Mouse (Mus musculus) kidney, postnatal 36 days (tissue): ENCODE data around the gene Dgcr2.

Source experiments
- DNase-seq, 2 experiments: peaks; one replicate each; pipeline ENCODE4 v3.0.0; 2021 to 2022; ENCODE audit warnings: mixed read lengths in 2 of 2

Gene Dgcr2

DNA sequence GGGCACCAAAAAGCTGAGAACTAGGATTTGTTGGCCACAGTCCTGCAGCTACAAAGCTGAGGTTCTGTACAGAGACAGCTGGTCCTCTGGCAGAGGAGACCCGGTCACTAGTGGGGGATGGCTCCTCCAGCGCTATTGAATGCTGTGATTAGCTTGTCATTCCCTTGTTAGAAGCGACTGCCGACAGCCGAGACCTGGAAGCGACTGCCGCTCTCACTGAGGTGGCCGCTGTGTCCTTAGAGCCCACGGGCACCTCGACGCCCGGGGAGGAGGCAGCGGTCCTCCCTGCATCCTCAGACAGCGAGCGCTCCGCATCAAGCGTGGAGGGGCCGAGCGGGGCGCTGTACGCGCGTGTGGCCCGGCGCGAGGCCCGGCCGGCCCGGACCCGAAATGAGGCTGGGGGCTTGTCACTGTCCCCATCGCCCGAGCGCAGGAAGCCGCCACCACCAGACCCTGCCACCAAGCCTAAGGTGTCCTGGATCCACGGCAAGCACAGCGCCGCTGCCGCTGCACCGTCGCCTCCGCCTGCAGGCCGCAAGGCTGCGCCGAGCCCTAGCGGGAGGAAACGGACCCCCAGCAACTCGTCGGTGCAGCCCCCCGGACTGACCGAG is 91.7 kb downstream of the Dgcr2 start:
- peak in 1 of 2 experiments; percentile 37 for DNase-seq

DNA sequence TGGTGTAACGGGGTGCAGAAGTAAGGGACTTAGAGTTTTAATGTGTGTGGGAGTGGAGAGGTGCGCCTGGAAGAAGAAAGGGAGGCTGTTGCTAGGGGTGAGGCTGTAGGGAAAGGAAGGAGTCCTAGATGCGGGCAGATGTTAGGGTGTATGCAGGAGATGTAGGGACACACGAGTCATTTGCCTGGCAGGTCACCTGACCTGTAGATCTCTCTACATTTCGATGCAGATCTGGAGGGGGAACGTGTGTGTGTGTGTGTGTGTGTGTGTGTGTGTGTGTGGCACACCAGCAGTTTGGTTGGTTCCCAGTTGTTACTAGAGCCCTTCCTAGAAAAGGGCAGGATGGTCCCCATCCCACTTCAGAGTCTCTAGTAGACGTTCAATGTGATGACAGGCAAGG is 93.4 kb downstream of the Dgcr2 start:
- no peak for DNase-seq

DNA sequence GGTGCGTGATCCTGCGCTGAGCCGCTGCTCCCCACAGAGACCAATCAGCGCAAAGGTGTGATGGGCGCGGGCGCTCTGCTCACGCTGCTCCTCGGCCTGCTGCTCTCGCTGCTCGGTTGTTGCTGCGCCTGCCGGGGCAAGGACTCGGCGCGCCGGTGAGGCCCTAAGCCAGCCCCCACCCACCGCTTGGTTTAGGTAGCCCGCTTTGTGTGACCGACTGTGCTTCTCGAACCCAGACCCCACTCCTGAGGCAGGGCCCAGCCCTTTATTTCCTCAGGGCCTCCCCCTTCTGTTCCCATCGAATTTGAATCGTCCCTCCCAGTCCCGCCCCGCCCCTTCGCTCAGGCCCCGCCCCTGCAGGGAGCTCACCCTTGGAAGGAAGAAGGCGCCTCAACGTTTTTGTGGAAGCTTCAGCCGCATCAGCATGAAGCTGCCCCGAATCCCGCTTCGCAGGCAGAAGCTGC is 93.9 kb downstream of the Dgcr2 start:
- peak in 1 of 2 experiments; percentile 63 for DNase-seq

DNA sequence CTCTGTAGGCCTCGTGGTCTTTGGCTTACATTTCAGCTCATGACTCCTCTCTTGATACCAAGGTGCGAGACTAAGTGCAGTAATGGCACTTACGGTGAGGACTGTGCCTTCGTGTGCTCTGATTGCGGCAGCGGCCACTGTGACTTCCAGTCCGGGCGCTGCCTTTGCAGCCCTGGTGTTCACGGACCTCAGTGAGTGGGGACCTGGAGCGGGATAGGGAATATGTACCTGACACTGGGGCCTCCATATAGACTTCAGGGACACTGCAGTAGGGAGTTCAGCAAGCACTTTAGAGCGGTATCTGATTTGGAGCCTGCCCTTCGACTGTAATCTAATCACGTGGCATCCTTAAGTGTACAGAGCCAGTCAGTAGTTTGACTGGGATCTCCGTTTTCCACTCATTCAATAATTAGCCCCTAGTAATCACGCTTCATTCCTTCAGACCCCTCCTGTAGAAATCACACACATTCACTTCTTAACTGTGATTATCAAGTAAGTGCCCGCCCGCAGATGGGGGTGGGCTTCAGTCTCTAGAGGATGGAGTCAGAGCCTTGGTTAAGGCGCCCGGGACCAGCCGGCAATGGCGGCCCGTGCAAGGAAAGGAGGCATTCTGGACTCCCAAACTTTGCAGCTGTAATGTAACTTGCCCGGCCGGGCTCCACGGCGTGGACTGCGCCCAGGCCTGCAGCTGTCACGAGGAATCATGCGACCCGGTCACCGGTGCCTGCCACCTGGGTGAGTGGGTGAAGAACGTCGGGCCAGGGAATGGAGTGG is 94.5 kb downstream of the Dgcr2 start:
- DNase-seq: no peak

DNA sequence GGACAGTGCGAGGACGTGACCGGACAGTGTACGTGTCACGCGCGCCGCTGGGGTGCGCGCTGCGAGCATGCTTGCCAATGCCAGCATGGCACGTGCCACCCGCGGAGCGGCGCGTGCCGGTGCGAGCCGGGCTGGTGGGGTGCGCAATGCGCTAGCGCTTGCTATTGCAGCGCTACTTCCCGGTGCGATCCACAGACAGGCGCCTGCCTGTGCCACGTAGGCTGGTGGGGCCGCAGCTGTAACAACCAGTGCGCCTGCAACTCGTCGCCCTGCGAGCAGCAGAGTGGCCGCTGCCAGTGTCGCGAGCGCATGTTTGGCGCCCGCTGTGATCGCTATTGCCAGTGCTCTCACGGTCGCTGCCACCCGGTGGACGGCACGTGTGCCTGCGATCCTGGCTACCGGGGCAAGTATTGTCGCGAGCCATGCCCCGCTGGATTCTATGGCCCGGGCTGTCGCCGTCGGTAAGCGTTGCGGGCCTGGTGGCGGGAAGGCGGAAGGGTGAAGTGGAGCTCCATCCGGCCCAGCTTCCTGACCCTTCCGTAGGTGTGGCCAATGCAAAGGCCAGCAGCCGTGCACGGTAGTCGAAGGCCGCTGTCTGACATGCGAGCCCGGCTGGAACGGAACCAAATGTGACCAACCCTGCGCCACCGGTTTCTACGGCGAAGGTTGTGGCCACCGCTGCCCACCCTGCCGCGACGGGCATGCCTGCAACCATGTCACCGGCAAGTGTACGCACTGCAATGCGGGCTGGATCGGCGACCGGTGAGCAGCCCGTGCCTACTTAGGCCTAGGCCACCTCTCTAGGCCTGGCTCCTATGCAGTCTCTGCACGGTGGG is 95.3 kb downstream of the Dgcr2 start:
- peak; percentile 40 to 66 for DNase-seq

DNA sequence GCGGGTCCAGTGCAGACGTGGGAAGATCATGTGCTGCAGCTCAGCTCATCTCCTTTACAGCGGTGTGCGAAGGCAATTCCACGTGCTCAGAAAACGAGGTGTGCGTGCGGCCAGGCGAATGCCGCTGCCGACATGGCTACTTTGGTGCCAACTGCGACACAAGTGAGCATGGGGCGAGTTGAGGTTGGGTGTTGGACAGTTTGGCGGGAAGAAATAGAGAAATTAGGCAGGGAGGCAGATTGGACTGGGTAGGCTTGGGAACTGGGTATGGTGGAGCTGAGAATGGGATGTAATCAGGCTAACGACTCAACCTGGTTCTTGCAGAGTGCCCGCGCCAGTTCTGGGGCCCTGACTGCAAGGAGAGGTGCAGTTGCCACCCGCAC is 95.9 kb downstream of the Dgcr2 start:
- no peak for DNase-seq

DNA sequence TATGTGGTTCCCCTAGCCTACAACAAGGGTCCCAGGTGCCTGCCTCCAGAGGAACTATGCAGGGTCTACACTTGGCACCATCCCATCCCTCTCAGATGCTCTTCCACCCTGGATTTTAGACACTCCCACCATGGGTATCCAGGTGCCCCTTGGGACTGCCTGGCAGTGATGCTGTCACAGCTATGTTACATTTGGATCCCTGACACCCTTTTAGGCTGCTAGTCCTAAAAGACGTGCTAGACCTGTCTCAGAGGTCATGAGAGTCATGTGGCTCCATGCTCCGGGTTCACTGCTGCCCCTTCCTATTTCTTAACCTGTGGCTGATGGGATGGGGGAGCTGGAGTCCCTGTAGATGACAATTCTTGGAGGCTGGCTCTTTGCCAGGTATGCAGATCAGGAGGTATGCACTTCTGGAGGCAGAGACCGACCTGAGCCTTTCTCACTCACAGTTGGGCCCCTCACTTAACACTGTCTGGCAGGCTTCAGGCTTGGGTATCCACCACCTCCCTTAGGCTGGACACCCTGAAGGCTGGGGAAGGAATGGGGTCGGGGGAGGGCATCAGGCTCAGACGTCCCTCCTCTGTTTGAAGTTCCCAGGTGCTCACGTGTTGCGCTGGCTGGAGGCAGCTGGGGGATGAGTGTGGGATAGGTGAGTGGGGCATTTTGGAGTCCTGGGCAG is 96.4 kb downstream of the Dgcr2 start:
- DNase-seq: no peak

DNA sequence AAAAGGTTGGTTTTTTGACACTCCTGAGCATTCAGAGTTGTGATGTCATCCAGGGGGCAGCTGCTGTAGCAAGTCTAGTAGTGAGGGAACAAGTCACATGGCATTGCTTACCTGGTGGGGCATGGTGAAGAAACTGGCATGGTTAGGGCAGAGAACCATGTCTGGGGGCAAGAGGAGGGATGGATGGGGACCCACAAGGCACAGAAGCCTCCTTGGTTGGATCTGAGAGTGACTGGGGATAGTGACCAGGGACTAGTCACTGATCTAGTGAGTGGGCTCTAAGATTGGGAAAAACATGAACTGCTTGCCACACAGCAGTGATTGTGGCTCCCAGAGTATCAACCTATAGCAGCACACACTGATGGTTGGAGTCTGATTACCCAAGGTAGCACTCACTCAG is 98.8 kb downstream of the Dgcr2 start:
- no peak for DNase-seq

DNA sequence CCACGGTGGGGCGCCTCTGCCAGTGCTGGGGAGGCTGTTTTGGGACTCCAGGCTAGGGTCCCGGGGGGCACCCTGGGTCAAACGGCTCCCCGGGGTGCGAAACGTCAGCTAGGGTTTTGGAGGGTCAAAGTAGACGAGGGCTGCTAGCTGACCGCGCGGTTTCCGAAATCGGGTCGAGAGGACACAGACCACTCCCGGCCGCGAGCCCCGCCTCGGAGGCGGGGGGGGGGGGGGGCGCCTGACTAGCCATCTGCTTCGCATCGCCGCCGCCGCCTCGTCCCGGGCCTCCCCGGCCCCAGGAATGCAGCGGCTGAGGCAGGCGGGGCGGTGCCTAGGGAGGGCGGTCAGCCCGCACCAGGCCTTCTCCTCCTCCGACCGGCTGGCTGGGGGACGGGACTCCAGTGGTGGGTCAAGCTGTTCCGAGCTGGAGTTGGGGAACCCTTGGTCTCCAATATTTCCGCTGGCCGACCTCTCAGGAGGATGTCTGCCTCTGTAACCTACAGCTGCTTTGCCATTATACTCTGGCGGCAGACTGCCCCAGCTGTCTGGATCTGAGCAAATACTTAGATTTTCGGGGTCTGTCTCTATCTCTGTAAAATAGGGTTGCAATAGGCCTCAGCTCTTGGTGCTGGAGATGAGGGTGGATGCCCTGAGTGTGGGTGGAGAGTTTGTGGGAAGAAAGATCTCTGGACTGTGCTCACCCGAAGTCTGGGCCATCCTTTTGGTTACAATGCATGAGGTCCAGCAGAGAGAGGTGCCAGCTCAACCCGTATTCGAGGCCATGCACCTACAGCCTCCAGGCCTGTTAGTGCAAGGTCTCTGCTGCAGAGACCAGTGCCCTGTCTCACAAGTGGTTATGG is 99.8 kb downstream of the Dgcr2 start:
- peak; percentile 68 to 73 for DNase-seq

DNA sequence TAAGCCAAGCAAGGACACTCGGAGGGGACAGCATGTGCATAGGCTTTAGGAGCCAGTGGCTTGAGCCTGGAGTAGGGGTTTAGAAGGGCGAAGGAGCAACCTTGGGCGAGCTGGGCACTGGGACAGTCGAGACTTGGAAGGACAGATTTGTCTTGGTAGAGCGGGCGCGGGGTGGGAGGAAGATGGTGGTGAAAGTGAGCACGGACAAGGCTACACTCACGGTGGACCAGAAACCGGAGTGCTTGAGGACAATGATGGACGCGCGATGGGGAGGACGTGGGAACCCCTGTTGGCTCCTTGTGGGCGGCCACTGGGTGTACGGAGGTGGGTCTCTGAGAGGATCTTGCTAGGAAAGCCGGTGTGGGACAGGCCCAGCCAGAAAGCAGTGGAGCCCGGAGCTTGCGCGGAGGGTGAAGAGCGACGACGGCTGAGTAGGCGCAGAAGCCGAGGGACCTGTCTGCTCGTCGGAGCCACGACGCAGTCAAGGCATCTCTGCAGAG is 100.5 kb downstream of the Dgcr2 start:
- DNase-seq: peak in 1 of 2 experiments; percentile 38

DNA sequence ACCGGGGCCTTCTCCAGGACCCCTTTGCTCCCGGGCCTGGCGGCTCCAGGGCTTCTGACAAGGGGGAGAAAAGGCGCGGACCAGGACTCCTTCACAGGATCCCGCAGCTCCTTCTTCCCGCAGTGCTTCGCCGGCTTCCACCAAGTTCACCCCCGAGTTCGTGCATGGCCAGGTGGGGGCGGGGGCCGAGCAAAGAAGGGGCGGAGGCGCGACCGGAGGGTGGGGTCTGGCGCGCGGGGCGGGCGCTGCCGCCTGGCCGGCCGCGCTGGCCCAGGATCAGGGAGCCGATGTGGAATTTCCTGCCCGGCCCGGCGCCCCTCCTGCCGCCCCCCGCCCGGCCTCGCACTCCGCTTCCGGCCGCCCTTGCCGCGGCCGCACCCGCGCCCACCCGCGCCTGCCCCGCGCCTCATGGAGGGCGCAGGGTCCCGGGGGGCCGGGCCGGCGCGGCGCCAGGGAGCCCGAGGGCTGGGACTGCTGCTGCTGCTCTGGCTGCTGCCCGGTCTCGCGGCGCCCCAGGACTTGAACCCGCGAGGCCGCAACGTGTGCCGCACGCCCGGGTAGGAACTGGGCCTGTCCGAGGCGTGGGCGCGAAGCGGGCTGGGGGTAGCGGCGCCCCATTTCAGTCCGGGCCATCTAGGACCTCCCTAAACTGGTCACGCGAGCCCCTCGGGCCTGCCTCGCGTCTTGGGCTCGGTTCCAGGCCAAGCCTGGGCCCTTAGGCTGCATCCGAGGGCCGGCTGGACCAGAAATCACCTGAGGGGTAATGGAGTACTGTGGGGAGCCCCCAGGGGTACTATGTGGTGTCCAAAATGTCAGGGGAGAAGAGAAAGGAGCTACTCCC is 101.2 kb downstream of the Dgcr2 start, which contains the start of gene Scarf2:
Scarf2 (plus strand) TSS at position 312 of the 841 bp plus-strand sequence.
- DNase-seq: peak; percentile 52 to 74

DNA sequence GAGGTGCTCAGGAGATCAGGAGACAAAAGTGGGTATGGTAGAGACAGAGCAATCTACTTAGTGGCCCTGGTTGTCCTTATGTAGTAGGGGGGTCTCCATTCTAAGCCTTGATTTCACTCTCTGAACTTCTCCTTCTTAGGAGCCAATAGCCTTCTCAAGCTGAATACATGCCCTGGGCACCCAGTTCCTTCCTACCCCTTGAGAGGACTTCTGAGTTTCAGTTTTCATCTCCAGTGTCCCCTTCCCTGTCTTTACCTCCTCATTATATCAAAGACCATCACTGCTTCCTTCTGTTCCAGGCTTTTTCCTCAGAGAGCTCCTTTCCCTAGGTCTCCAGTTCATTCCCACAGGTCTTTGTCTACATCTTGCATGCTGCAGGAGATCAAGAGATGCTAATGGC is 101.8 kb downstream of the Dgcr2 start:
- DNase-seq: no peak

DNA sequence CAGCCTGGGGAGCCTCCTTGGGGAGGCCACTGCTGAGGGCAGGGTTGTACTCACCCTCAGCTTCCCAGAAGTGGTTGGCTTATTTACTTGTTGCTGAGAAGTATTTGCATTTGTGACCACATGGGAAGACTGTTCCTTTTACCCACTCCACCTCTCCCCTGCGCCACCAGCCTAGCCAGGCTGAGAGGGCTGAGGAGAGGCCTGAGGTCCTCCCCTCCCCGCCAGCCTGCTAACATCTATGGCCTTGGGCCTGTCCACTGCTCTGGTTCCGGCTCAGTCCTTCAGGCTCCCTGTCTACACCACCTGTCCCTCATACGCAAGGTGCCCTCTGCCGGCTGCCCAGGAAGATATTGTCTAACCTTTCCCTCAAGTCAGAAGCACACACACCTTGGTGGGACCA is 102.7 kb downstream of the Dgcr2 start:
- no peak for DNase-seq

DNA sequence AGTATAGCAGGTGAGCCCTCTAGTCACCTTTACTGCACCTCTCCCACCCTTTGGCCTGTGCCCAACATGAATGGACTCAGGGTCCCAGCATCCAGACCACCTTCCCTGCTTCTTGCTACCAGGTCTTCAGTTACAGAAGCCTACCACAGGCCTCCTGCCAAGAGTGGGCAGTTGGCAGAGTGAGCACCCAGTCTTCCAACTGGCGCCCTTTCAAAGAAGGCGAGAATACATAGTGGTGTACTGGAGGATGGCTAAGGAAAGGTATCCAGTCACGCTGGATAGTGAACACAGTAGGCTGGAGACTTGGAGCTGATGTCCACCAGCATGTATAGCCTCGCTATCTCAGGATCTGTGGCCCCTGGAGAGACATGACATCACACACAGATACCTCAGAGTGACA is 104.3 kb downstream of the Dgcr2 start:
- DNase-seq: no peak

DNA sequence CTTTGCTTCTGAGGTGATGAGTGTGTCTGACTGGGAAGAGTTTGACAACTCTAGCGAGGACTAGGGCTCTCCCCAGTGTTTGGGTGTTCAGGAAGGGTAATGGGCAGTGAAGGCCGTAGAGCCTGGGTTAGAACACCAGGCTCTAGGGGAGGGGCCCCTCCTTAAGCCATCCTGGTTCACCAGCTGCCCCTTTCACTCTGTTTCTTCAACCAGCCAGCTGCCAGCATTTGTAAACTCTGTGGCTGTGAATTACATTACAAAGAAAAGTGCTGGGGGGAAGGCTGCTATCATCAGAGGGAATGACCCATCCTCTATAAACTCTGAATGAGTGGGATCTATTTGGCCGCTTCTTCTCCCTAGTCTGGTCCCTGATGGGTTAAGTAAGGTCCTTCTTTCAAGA is 105.6 kb downstream of the Dgcr2 start:
- DNase-seq: no peak
